Mouse (Mus musculus): ENCODE measurements around the gene Tom1. TPM values are rescaled to one million over a fixed set of nuclear protein-coding genes. Genes with fewer than 3 reads are reported as not detected.

The Tom1 gene
- polyA plus RNA-seq, 1 experiment from 2014 or later = 29.1 TPM

DNA sequence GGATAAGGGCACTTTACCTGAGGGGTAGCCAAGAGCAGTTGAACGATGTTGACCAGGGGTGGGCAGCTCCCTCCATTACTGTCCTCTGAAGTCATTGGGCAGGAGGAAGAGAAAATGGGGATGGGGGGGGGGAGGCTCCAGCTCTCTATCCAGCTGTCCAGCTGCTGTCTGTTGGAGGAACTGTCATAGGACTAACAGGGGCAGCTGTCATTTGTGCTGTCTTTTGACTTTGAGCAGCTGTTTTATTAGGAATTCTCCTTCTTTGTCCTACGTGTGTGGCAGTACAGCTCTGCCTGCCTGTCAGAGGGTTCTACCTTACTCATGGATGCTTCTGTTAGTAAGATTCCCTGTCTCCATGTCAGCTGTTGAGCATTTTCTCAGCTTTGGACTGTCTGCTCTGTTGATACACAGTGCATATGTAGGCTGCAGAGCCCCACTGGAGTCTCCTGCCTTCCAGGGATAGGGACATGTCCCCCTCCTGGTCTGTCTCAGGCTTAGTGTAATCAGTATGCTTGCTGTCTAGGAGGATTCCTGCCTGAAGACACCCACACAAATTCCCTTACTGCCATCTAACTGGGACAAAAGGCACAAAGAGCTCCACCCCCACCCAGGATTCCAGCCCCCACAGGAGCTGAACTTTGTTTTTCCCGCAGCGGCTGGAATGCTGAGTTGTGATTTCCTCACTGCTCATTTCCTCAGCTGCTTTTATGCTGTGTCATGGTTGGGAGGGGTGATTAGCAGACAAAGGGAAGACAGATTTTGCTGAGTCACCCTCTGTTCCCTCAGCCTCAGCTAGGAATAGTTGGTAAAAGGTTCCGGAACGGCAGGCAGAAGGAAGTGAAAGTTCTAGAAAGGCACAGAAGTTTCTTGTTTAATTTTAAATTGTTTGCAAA, 55.7 kb downstream of the Tom1 start:
- H3K27ac ChIP-seq (ENCODE audit: low read depth, low read length) = peak overlapping the region; percentile 87
- no peaks in the 10 kb centered on the region for H3K36me3 ChIP-seq (ENCODE audit: control insufficient read depth, insufficient read depth, low read length)
- peak overlapping the region; percentile 22; the same call in 1 of the 2 replicates for H3K4me2 ChIP-seq (replicated peaks; ENCODE audit: low read depth, low read length)
- no peaks in the 10 kb centered on the region for H3K9me3 ChIP-seq (ENCODE audit: control insufficient read depth, low read length)
- H3K4me1 ChIP-seq (ENCODE audit: control insufficient read depth, insufficient read depth, low read length) = peaks cover 14% of the 10 kb centered on the region; the same call in 1 of the 2 replicates
- H3K4me3 ChIP-seq (ENCODE audit: low read length) = no peak overlapping the region; the same call in 1 of the 2 replicates
- WGBS = 17% methylated on average over 6 of the region's 6 CpGs
- H3K9ac ChIP-seq (ENCODE audit: low read depth, low read length) = peak overlapping the region; percentile 40; the same call in 1 of the 2 replicates
- ATAC-seq (ENCODE audit: low FRiP score, low TSS enrichment) = peak; percentile 43; the same call in 1 of the 2 replicates
- H3K27me3 ChIP-seq (ENCODE audit: control insufficient read depth, insufficient read depth, low read length) = no peaks in the 10 kb centered on the region

DNA sequence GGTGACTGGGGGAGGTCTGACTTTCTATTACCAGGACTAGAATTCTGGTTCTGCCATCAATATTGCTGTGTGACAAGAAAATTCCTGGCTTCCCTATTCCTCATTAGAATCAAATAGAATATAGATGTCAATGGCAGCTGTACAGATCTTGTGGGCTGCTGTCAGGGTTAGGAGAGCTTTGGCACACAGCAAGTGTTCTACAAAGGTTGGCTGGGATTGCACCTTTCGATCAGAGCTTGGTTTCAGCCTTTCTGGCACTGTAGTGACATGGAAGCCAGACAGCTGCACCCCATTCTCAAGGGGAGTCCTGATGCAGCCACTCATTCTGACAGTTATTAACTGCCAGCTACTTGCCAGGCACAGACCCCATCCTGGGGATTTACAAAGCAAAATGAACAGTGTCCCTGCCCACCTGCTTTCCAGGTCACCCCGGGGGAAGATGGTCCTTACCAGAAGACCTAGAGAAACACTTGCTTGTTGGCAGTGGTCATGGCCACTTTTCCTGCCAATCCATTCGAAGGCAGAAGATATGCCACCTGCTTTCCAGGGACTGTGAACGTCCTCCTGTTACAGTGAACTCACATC, 57.4 kb downstream of the Tom1 start:
- Histone ChIP-seq H3K4me1 (ENCODE audit: control insufficient read depth, insufficient read depth, low read length) (peaks cover 14% of the 10 kb centered on the region; the same call in 1 of the 2 replicates), H3K9ac (ENCODE audit: low read depth, low read length) (no peak overlapping the region), H3K27me3 (ENCODE audit: control insufficient read depth, insufficient read depth, low read length) (no peaks in the 10 kb centered on the region), H3K4me3 (ENCODE audit: low read length) (no peak overlapping the region), H3K36me3 (ENCODE audit: control insufficient read depth, insufficient read depth, low read length) (no peaks in the 10 kb centered on the region), H3K4me2 (replicated peaks; ENCODE audit: low read depth, low read length) (no peak overlapping the region), H3K27ac (ENCODE audit: low read depth, low read length) (no peak overlapping the region), H3K9me3 (ENCODE audit: control insufficient read depth, low read length) (no peaks in the 10 kb centered on the region)
- no peak for ATAC-seq (ENCODE audit: low FRiP score, low TSS enrichment)
- 86% methylated on average over 4 of the region's 4 CpGs for WGBS

DNA sequence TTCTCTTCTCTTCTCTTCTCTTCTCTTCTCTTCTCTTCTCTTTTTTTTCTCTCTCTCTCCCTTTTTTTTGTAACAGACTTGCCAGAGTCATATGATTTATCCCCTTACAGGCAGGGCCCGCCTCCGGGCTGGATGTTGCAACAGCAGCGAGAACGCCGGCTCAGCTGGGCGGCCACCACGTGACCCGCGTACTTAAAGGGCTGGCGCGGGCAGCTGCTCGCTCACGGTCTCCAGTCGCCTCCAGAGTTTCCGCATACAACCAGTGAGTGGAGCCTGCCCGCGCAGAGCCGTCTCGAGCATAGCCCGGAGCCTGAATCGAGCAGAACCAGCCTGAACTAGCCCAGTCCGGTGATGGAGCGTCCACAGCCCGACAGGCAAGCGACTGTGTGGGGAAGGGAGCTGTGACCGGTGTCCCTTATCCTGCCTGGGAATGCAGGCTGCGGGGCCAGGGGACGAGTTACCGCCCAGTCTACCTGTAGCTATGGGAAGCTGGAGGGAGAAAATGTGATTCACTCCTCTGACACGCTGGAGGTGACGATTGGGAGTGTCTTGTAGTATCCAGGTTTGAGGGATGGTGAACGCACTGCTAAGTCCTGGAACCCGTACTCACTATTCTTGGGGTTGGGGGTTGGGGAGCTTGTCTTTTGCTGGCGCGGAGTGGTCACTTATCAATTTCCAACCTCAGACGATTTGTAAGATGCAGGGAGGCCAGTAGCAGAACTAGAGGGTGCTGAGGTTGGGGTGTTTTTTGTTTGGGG, 60.1 kb downstream of the Tom1 start, which contains the start of gene Hmox1:
Hmox1 (plus strand) TSS at position 223 of the 758 bp plus-strand sequence.
- H3K27me3 ChIP-seq (ENCODE audit: control insufficient read depth, insufficient read depth, low read length) = no peaks in the 10 kb centered on the region
- H3K9ac ChIP-seq (ENCODE audit: low read depth, low read length) = peak within 1 kb of the TSS; percentile 70
- no peaks in the 10 kb centered on the region; the same call in 1 of the 2 replicates for H3K36me3 ChIP-seq (ENCODE audit: control insufficient read depth, insufficient read depth, low read length)
- H3K4me3 ChIP-seq (ENCODE audit: low read length) = peak within 1 kb of the TSS; percentile 62
- H3K4me1 ChIP-seq (ENCODE audit: control insufficient read depth, insufficient read depth, low read length) = peaks cover 14% of the 10 kb centered on the region; the same call in 1 of the 2 replicates
- ATAC-seq (ENCODE audit: low FRiP score, low TSS enrichment) = peak; percentile 94
- peak within 1 kb of the TSS; percentile 47; the same call in 1 of the 2 replicates for H3K27ac ChIP-seq (ENCODE audit: low read depth, low read length)
- 1% methylated on average over 36 of the region's 36 CpGs for WGBS
- peak within 1 kb of the TSS; percentile 72 for H3K4me2 ChIP-seq (replicated peaks; ENCODE audit: low read depth, low read length)
- H3K9me3 ChIP-seq (ENCODE audit: control insufficient read depth, low read length) = no peaks in the 10 kb centered on the region

DNA sequence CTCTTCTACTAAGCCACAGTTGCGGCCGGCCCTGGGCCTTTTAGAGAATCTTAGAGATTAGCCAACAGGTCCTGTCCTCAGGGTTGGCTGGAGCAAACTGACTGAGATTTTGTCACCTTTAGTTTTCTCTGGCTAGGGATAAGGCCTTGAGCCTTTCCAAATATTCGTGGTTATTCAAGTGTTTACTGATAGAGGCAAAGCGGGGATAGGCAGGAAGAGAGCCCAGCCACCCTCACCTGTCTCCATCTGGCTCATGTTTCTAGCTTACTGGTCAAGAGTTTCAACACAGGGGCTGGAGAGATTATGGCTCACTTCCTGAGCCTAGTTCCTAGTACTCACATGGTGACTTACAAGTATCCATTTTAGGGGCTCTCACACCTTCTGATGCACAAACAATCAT, 69.5 kb downstream of the Tom1 start:
- Histone ChIP-seq H3K9me3 (ENCODE audit: control insufficient read depth, low read length) (no peaks in the 10 kb centered on the region), H3K4me3 (ENCODE audit: low read length) (no peak overlapping the region), H3K4me1 (ENCODE audit: control insufficient read depth, insufficient read depth, low read length) (peaks cover under 1% of the 10 kb centered on the region; the same call in 1 of the 2 replicates), H3K27ac (ENCODE audit: low read depth, low read length) (no peak overlapping the region), H3K9ac (ENCODE audit: low read depth, low read length) (no peak overlapping the region), H3K27me3 (ENCODE audit: control insufficient read depth, insufficient read depth, low read length) (no peaks in the 10 kb centered on the region), H3K4me2 (replicated peaks; ENCODE audit: low read depth, low read length) (no peak overlapping the region), H3K36me3 (ENCODE audit: control insufficient read depth, insufficient read depth, low read length) (no peaks in the 10 kb centered on the region; the same call in 1 of the 2 replicates)
- no peak for ATAC-seq (ENCODE audit: low FRiP score, low TSS enrichment)
- 86% methylated on average over 4 of the region's 4 CpGs for WGBS

DNA sequence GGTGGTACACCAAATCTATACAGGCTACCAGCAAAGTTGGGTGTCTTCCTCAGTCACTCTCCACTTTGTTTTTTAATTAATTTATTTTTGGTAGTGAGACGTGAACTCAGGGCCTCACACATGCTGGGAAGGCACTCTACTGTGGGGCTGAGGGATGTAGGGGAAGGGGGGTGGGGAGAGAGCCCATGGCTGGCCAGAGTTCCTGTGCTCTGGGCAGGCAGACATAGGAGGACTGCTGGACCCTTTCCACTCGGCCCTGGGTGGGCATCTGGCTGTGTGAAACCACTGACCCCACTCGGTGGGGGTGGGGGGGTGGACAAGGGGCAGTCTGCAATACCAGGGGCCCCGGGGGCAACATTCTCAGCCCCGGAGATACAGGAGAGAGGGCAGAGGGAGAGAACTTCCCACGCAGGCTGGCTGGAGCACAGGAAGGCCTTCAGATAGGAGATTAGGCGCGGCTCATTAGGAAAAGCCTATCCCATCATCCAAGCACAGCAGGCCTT, 69.9 kb downstream of the Tom1 start:
- H3K27me3 ChIP-seq (ENCODE audit: control insufficient read depth, insufficient read depth, low read length) = no peaks in the 10 kb centered on the region

DNA sequence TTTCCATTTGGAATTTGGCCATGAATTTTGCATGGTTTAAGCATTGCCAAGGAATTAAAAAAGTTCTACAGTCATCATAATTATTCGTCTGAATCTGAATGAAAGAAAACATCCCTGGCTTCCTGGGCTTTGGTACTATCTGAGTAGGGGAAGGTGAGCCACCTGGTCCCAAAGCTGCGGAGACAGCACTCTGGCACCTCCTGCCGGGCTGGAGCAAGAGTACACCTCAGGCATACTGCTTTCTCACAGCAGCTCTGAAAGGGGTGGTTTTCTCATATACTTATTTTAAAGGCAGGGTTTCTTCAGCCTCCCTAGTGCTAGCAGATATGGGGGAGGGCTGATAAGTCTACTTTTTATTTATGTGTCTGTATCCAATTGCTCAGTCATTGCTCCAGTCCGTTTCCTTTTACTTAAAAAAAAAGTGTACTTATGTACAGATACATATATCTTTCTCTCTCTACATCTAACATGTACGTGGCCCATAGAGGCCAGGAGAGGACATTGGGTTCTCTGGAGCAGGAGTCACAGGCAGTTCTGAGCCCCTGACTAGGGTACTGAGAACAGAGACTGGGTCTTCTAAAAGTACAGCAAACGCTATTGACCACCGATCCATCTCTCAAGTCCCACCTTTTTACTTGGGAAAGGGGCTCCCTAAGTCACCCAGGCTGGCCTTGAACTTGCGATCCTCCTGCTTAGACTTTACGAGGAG, 75.2 kb downstream of the Tom1 start:
- WGBS = under 1% methylated on average over 9 of the region's 9 CpGs
- peak overlapping the region; percentile 88 for H3K4me3 ChIP-seq (ENCODE audit: low read length)

More for the DNA sequence above, 69.9 kb downstream of the Tom1 start:
- Histone ChIP-seq H3K4me3 (ENCODE audit: low read length) (no peak overlapping the region), H3K4me2 (replicated peaks; ENCODE audit: low read depth, low read length) (no peak overlapping the region), H3K36me3 (ENCODE audit: control insufficient read depth, insufficient read depth, low read length) (no peaks in the 10 kb centered on the region; the same call in 1 of the 2 replicates), H3K9ac (ENCODE audit: low read depth, low read length) (no peak overlapping the region), H3K9me3 (ENCODE audit: control insufficient read depth, low read length) (no peaks in the 10 kb centered on the region), H3K27ac (ENCODE audit: low read depth, low read length) (no peak overlapping the region), H3K4me1 (ENCODE audit: control insufficient read depth, insufficient read depth, low read length) (peaks cover 5% of the 10 kb centered on the region; the same call in 1 of the 2 replicates)
- ATAC-seq (ENCODE audit: low FRiP score, low TSS enrichment) = 0 out of 2 replicates have a peak, but pooled peaks have one; percentile 37
- 23% methylated on average over 8 of the region's 8 CpGs for WGBS

DNA sequence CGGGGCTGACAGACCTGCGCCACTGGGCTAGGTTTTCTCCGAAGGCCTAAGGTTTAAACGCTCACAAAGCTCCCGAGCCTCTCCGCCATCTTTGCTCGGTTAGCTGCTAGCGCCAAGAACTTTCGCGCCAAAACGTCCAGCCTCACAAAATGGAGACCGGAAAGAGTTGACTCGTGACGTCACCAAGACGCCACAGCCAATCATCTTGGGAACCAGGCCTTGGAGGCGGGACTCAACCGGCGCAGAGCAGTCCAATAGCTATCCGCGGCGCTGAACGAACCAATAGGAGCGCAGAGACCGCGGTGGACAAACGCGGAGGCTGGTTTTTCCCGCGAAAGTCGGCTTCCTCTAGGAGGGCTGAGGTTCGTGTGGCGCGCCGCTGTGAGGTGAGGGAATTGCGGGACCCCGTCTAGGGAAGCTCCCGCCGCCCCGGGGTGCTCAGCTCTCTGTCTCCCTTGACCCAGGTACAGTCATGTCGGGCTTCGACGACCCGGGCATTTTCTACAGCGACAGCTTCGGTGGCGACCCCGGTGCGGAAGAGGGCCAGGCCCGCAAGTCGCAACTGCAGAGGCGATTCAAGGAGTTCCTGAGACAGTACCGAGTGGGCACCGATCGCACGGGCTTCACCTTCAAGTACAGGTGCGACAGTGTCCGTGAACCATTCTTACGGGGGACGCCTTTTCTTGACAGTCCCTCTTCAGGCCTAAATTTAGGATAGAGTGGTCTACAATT, 75.9 kb downstream of the Tom1 start, which contains the start of gene Mcm5:
Mcm5 (plus strand) TSS at position 334 of the 732 bp plus-strand sequence.
- H3K9ac ChIP-seq (ENCODE audit: low read depth, low read length) = peak within 1 kb of the TSS; percentile 89
- no peaks in the 10 kb centered on the region for H3K27me3 ChIP-seq (ENCODE audit: control insufficient read depth, insufficient read depth, low read length)
- peak within 1 kb of the TSS; percentile 88 for H3K4me3 ChIP-seq (ENCODE audit: low read length)
- peak; percentile 99 for ATAC-seq (ENCODE audit: low FRiP score, low TSS enrichment)
- no peaks in the 10 kb centered on the region for H3K9me3 ChIP-seq (ENCODE audit: control insufficient read depth, low read length)
- peak within 1 kb of the TSS; percentile 91 for H3K27ac ChIP-seq (ENCODE audit: low read depth, low read length)
- under 1% methylated on average over 59 of the region's 59 CpGs for WGBS
- peak within 1 kb of the TSS; percentile 86 for H3K4me2 ChIP-seq (replicated peaks; ENCODE audit: low read depth, low read length)
- H3K36me3 ChIP-seq (ENCODE audit: control insufficient read depth, insufficient read depth, low read length) = peaks cover 36% of the 10 kb centered on the region
- peaks cover 13% of the 10 kb centered on the region for H3K4me1 ChIP-seq (ENCODE audit: control insufficient read depth, insufficient read depth, low read length)

More for the DNA sequence above, 75.2 kb downstream of the Tom1 start:
- H3K36me3 ChIP-seq (ENCODE audit: control insufficient read depth, insufficient read depth, low read length) = peaks cover 28% of the 10 kb centered on the region
- peak; percentile 79 for ATAC-seq (ENCODE audit: low FRiP score, low TSS enrichment)
- H3K4me1 ChIP-seq (ENCODE audit: control insufficient read depth, insufficient read depth, low read length) = peaks cover 13% of the 10 kb centered on the region
- H3K9me3 ChIP-seq (ENCODE audit: control insufficient read depth, low read length) = no peaks in the 10 kb centered on the region
- H3K9ac ChIP-seq (ENCODE audit: low read depth, low read length) = peak overlapping the region; percentile 89
- peak overlapping the region; percentile 91 for H3K27ac ChIP-seq (ENCODE audit: low read depth, low read length)
- no peaks in the 10 kb centered on the region for H3K27me3 ChIP-seq (ENCODE audit: control insufficient read depth, insufficient read depth, low read length)
- peak overlapping the region; percentile 73 for H3K4me2 ChIP-seq (replicated peaks; ENCODE audit: low read depth, low read length)
